8 mouse cellular contexts compared by ENCODE assay signal in genomic region chr12:108393637-108394036, GRCm38 (mm10). TPM values are rescaled to one million over a fixed set of nuclear protein-coding genes. Genes with fewer than 3 reads are reported as not detected.
DNase-seq lines count a peak whose midpoint lies in the region; ATAC-seq lines count a peak whose summit lies in the region.
"Had no signal": no experiment of that assay in that cellular context is flagged by ENCODE, and none has a peak within 500 bp of the region (broad histone marks: within the 10 kb centered on the region; RNA-seq: fewer than 3 reads in every experiment).

No protein-coding gene starts in this region.

- ATAC-seq in megakaryocyte, adult 5-6 weeks (ENCODE audit: poor library complexity, severe bottlenecking): no peak

- DNase-seq in spleen, adult 18-20 months: peak; percentile 31 to 36
- no peak for DNase-seq in spleen, adult 12 weeks (ENCODE audit: low spot score)
- peak; percentile 92 for DNase-seq in gastrocnemius, postnatal 10 days
- DNase-seq in kidney, adult 11 months: peak; percentile 84
- peak; percentile 87 for DNase-seq in lung, postnatal 14 days
- peak; percentile 54 for DNase-seq in yolk sac, embryonic 10.5 days (ENCODE audit: low spot score)

RNA-seq across cellular contexts. Expression of gene Eml1, which starts 22.9 kb away (rescaled TPM):
- total RNA-seq in gastrocnemius, postnatal 10 days (2021): 100 to 1,000 TPM; 127 to 132 TPM
- 0.60 TPM in 1 of 2 replicates, not detected in the other for total RNA-seq in megakaryocyte, adult 5-6 weeks (2015)
- total RNA-seq in megakaryocyte, adult 5-6 weeks (2017): not detected in 2 replicates

RNA-seq across cellular contexts. Expression of gene Cyp46a1, which starts 59.5 kb away (rescaled TPM):
- total RNA-seq in gastrocnemius, postnatal 10 days (2021): 1 to 10 TPM; 1.1 to 1.5 TPM
- total RNA-seq in megakaryocyte, adult 5-6 weeks (2015): not detected in 2 replicates
- not detected in 2 replicates for total RNA-seq in megakaryocyte, adult 5-6 weeks (2017)
- total RNA-seq: neutrophil, adult 5-6 weeks had no signal

Comparison
In these comparisons a context has a peak if more than half of its experiments do, and no peak if none do; other contexts are left out.
1. RNA of gene Eml1, which starts 22.9 kb away (total RNA-seq): 127 to 132 TPM in gastrocnemius, postnatal 10 days; 0.60 TPM in megakaryocyte, adult 5-6 weeks; every median in the first group is over 10 times any median in the second.